Mouse (Mus musculus): Measurements from ENCODE around the gene Adm2.
A peak's percentile ranks its signal among the peaks of the same experiment; 100 is the strongest.

The Adm2 gene

DNA sequence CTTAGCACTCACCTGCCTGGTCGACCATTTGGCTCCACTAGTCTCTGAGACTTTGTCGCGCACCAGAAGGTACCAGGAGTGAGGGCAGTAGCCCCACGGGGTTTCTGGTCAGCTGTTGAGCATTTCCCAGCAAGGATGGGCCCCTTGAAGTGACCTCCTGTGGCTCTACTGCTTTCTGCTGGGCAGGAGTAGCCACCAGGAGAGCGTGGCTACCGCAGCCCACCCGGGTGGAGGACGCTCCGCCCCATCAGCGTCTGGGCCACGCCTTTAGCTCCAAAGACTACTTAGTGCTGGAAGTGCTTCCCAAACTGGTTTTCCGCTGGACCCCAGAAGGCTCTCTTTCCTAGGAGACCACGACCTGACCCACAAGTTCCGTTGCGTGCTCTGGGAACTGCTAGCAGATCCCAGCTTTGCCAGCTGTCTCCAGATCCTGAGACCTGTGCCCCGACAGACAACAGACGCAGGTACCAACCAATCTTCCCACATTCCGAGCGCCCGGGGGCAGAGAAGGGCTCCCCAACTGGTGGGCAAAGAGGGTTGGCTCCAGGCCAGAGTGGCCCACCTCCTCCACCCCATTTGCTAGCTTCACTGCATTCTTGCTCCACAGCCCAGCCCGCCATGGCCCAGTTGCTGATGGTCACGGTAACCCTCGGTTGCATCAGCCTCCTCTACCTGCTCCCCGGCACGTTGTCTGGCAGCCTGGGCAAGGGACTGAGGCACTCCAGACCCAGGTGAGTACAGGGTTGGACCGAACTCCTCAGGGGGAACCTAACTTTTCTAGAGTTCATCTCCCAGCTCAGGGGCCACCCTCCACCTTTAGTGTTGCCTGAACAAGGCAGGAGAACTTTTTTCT is at the start of gene Adm2:
TSS of gene Adm2 (plus strand) at position 51 of the 853 bp plus-strand sequence.
- DNase-seq: no peak

DNA sequence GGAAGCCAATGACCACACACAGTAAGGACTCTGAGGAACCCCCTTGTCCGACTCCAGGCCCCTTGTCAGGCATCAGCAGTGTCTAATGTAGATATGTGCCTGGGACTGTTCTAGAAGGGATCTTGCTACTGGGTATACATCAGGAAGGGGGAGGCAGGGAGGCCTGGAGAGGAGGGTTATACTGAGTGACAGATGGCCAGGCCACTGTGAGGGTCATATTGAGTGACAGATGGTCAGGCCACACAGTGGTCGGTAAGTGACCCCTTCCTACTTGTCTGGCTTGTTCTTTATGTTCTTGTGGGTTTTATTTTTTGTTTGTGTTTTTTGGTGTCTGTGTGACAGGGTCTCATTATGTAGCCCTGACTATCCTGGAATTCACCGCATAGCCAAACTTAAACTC is 47.0 kb upstream of the Adm2 start:
- no peak for DNase-seq

DNA sequence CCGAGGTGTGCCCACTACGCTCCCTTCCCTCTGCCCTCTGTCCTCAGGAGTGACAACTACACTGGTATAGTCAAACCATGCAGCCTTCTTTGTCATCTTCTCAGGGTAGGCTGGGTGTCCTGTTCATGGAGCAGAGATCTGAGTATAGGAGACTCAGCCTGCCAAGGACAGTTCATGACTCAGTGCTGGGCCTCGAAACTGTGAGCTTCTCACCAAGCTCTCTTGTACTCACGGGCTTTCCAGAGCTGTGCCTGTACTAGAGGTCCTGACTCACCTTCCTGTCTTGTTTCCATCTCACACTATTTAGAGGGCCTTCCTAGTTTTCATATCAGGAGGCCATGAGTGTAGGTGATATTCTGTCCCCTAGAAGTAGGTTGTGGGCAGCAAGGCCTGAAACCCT is 45.2 kb upstream of the Adm2 start:
- no peak for DNase-seq

DNA sequence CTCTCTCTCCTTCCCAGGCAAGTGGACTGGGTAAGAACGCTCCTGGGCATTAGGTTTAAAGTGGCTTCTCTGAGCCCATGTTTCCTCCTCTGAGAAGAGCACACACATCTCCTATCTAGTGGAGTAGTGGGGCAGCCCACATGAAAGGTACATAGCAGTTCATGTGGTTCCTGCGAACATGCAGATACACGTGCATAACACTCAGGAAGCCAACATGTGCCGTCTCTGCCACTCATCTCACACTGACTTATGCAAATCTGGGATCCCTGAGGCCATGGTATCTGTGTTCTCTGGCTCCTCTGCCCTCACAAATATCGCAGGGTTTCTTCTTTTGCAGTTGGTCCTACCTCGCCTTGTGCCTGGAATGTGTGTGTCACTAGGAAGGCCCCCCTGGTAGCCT is 40.0 kb upstream of the Adm2 start:
- DNase-seq: peak; percentile 48

DNA sequence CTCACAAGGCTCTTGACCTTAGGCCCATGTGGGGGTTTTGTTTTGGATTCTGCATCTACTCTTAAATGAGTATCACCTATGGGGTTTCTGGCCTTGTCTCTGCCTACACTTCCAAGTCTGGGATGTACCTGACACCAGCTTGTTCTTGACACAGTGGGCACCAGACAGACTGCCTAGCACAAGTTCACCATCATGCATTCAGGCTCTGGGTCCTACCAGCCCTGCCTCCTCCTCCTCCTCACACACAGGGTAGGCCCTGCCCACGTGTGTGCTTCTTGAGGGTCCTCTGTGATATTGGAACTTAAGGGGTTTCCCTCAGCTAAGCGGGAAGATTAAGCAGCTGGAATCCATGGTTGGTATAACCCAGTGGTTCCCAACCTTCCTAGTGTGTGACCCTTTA is 38.4 kb upstream of the Adm2 start:
- DNase-seq: no peak

DNA sequence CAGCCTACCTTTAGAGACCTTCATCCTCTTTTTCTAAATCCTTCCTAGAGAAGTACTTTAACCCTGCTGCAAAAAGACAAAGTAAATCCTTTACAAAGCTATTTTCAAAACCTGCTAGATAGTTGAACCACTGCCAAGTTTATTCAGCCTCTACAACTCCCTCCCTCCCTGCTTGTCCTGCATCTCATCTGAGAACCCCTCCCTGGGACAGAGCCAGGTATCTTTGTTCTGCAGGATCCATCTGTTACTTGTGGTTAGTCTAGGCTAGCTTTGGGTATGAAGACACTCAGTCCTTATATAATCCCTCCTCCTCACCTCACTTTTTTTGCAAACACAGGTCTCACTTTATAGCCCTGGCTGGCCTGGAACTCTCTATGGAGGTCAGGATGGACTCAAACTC is 37.5 kb upstream of the Adm2 start:
- no peak for DNase-seq

DNA sequence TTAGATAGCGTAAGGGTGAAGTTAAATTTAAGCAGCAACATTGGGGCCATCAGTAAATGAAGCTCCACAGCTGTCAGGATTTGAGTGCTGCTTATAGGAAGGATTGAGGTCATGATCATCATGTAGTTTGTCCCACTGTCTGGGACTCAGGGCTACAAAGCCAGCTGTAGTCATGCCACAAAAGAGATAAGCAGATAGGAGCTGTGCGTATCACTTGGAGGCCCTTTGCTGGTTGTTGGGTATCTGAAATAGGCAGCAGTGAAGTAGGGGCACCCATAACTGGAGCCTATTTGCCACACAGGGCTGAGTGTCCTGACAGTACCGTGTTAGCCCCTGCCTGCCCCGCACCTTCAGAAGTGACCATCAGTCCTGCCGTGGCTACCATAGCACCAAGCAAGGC is 37.0 kb upstream of the Adm2 start:
- DNase-seq: no peak

DNA sequence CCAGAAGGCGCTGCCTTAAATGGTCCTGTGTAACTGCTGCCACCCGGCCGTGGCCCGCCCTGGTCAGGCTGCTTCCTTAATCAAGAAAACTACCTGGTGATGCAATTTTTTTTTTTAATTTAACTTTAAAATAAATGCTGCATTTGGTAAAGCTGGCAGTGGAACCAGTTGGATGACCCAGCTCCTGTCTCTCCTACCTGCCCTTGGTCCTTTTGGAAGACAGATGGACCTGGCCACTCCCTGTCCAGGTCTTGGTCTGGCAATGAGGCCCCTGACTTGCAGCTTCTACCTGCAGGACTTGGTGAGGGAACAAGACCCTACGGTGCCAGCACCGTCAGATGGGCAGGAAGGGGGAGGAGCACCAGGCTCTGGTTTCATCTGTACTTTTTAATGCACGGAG is 36.4 kb upstream of the Adm2 start:
- peak; percentile 47 for DNase-seq

DNA sequence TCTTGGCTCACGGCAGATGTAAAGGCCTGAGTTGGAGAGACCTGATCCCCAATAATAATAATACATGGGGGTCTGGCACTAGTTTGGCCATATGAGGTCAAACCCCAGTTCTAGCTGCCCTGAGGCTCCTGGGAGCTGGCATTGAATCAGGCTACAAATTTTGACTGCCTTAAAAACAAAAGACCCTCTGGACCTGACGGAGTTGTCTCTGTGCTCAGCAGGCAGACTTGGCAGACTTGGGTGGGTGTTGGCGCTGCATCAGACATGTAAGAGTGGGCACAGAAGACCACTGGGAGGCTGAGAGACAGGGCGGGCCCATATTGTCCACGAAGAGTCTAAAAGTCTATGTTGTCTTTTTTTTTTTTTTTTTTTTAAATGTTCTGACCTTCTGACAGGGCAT is 35.9 kb upstream of the Adm2 start:
- no peak for DNase-seq

DNA sequence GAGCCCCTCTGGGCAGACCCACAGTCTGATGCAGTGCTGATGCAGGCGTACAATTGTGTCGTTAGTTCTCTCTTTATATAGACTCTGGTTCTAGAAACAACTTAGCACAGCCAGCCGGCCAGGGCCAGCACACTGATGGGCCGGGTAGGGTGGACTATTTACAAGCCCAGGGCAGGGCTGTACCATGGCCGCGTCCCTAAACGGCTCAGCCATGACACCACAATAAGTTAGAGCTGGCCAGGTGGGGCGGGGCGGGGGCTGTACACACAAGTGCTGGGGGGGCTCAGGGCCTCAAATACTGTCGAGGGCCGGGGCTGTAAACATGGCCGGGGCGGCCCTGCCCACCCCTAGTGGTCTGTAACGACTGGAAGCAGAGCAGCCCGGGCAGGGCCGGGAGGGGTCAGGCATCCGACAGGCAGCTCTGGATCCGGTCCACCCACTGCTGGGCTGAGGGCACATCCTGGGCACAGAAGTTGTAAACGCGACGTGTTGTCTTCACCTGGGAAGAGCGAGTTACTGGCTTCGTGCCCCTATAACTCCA is 34.2 kb upstream of the Adm2 start:
- DNase-seq: no peak

DNA sequence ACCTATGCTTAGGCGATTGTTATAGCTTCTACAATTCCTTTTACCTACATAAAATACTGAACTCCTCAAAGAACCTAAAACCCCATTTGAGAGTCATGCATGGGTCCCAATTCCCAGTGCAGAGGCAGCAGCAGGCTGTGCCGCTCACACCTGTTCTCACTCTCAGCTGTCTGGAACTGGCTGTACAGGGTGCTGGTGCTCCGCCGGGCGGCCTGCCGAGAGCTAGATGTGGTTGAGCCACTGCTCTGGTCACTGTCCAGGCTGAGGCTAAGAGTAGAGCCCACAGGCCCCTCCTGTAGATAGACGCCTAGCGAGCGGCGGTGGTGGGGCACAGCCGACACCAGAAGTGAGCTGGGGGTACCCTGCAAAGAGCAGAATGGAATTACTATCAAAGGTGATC is 33.1 kb upstream of the Adm2 start:
- DNase-seq: no peak

DNA sequence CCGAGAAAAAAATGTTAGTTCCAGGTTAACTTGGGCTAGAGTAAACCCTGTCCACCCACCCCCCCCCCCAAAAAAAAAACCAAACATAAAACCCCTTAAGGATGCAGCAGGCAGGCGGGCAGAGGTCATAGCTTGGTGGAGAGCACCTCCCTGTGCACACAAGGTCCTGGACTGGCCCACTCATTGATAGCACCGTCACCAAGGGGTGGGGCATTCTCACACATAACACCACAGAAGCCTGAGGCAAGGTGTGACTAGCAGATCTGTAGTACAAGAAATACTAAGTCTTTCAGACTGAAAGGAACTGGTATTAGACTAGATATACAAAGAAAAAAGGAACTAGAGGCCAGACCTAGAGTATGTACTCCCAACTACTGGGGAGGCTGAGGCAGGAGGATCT is 31.0 kb upstream of the Adm2 start:
- no peak for DNase-seq

DNA sequence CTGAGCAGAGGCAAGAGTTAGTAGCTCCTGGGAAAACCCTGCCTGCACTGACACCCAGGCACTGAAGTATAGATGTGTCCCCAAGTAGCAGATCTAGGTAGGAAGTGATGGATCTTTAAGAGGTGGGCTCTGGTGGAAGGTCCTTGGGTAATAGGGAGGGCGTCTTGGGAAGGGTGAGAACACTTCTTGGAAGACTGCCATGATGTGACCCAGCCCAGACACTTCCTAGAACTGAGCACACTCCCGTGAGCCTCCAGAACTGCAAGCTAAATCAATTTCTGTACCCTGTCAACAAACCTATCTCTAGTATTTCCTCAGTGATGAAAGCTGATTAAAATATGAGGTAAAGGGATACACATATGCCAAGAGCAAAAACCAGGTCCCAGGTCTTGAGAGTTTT is 29.7 kb upstream of the Adm2 start:
- no peak for DNase-seq

DNA sequence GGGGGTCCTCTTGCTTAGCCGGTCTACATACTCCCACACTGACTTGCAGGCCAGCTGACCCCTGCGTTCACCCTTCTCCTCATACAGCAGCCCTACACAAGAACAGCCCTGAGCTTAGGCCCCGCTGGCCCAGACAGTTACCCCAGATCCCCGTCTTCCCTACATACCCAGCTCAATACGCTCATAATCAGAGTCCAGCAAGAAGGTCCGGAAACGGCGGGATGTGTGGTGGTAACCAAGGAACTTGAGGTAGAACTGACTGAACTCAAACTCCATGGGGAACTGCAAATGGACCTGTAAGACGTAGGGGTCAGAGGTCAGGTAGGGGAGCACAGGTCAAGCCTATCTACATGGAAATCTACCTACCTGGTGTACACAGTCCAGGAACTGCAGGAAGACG is 28.7 kb upstream of the Adm2 start:
- no peak for DNase-seq

DNA sequence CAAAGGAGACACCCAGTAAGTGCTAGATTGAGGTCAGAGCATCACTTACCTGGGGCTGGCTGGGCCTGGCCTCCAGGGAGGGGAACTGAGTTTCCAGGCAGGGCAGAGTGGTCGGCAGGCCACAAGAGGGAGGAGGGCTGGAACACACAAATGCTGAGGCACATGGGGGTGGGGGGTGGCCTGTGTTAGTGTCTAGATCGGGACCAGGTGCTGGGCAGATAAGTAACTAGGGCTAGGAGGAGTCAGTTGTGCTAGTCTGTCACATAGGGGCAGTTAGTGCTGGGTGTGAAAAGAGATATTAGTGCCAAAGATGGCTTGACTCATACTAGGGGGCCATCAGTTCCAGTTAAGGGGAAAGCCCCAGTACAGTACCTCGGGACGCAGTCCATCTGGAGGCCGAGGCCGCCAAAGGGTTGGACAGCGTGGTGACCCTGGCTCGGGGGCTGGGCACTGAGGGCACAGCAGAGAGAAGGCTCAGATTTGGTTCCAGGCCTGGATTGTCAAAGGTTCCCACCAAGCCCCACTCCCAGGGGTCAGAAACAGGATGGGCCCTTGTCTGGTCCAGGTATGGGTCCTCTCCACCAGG is 26.8 kb upstream of the Adm2 start:
- no peak for DNase-seq

DNA sequence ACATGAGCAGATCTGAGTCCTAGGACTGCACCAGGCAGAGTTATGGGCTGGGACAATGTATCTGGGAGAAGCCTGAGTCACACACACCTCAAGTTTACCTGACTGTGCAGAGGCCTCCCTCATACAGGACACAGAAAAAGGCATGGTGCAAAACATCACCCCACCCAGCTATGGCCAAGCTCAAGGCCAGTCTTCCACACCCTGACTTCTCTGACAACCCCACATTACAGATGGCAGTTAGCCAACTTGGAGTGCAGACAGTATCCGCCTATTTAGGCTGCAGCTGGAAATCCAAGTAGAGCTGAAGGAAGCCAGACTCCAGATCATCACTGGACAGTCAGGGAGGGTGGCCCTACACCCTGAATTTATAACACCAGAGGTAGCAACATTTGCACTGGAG is 26.1 kb upstream of the Adm2 start:
- no peak for DNase-seq

DNA sequence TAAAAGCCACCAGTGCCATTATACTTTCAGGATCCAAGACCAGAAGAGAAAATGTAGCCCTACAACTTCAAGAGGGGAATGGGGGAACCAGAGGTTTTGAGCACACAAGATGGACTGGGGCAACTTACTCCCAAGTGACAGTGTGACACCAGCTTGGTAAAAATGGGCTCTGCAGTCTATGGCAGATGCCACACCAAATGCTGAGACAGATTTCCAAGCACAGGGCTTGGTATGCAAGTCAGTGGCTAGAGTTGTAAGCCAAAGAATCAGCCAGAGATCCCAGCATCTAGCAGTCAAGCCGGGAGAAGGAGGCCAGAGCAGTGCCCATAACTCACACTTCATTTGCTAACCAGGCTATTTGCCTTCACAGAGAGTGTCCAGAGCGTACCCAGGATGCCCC is 24.8 kb upstream of the Adm2 start:
- DNase-seq: no peak

DNA sequence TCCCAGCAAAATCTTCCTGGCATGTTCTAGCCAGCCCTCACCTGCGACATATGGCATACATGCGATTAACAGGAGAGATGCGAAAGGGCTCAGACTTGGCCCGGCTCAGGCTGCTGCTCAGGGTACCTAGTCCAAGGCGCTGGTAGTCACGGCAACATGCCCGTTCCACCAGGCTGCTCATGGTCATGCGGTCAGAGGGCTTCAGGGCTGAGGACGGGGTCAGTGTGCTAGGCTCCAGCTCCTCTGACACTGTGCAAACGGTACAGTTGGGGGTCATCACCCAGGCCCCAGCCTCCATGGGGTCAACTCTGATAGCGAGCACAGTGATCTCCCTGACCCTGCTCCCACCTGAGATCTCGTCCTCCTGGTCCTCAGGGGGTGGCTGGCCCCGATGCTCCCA is 22.3 kb upstream of the Adm2 start:
- DNase-seq: no peak

DNA sequence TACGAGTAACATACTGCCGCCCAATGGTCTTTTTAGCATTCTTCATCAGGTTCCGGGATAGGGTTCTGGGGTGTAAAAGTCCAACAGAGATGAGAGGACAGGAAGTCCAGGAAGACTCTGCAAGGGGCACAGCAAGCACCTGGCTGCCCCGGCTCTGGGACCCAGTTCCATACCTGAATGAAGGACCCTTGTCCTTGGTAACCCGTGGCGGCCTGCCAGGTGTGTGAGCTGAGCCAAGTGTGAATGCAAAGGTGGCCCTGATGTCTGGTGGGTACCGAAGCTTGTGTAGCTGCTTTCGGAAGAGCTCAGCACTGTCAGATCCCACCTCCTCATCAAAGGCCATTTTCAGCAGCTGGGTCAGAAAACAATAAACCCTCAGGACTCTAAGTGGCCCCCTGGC is 21.9 kb upstream of the Adm2 start:
- no peak for DNase-seq

DNA sequence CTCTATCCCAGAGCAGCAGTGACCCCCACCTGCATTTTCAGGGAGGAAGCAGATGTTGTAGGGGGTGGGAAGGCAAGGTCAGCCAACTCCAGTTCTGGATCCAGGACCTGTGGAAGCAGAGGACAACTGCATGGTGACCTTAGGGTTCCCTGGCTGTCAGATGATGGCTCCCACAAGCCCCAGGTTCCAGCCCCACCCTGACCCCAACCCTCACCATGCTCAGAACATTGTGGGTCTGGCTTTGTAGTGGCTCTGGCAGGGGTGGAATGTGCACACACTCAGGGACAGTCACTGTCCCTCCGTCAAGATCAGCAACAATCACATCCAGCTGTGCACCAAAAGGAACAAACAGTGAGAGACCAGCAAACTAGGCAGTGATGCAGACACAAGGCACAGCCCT is 16.6 kb upstream of the Adm2 start:
- DNase-seq: no peak

DNA sequence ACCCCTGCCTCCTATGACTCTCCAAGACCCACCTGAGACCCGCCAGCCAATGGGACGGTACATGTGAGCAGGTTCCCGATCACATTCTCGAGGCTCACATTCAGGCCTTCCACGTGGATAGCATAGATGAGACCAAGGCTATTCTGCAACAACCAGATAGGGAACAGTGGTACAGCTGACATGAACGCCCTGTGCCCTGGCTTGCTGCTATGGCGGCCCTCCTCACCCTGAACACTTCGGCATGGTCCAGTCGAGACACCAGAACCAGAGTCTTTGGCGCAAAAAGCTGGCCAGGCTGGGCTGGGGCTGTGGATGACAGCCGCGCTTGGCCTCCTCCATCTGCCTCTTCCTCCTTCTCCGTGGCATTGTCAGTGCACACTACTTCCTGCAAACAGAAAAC is 15.1 kb upstream of the Adm2 start:
- DNase-seq: no peak

DNA sequence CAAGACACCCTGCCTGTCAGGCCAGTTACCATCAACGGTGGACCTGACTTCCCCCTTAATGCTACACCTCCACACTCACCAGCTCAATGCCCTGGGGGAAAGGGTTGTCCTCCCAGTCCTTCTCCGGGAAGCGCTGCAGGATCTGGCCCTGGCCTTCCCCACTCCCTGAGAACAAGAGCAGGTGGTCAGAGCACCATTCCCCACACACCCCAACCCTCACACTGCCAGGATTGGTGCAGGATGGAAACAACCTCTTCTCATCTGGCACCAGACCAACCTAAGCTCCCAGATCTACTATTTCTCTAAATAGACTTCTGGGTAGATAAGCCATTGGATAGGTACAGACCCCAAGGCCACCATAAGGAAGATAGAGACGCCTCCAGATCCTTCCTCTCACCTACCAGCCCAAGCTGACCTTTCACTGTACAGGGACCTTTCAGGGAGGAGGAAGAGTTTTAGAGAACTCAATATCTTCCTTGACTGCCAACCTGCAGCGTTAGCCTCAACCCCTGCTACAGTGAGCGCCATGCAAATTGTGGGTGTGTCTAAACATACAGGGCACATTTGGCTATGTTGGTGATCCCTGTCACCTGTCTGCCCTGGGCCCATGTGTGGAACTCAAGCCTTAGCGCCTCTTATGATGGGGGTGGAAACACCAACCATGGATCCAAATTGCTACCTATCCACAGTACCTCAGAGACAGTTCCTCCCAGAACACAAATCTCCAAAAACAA is 13.9 kb upstream of the Adm2 start:
- peak; percentile 8 for DNase-seq

DNA sequence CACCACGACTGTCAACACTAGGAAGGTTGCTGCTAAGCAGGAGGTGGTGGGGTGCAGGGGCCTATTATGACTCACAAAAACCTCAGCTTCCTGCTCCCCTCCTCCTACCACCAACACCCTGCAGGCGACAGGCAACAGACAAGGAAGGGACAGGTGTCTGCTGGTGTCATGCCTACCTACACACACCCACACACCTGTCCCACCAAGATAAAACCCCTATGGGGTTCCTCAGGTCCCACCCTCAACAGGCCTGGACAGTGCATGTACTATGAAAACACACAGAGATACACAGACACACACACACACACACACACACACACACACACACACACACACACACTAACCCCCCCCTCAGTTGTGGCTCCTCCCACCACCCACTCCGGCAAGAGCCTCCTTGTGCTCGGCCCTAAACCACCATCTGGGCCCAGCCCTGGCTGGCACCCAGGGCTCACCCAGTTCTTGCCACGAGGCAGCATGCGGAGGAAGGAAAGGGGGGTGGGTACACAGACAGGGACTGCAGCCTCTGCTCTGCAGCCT is 12.5 kb upstream of the Adm2 start:
- peak; percentile 87 for DNase-seq

DNA sequence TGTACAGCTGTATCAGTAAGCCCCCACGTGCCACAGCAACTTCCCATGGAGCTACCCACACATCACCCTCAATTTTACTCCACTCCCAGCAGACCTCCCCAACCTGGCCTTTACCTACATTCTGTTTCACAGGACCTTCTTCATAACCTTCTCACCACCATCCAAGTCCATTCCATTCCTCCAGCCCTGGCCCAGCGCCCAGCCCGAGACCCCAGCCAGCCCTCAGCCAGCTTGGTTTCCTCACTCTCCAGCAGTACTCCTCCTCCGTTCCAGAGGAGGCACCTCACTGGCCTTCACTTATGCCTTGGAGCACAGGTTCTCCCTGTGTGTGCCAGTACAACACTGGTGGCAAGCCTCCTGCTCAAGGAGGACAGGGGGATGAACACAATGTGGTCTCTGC is 9.2 kb upstream of the Adm2 start:
- DNase-seq: peak; percentile 6
